Mouse (Mus musculus) heart, adult 2 months (tissue): ENCODE data around the gene D430042O09Rik.

Experiments used
- CTCF ChIP-seq: fragments of 200-600 bp; IDR thresholded peaks from 2 replicates; pipeline ENCODE4 v1.8.1; 2022; ENCODE audit warnings: antibody characterized with exemption, mild to moderate bottlenecking, moderate library complexity
- POLR2A ChIP-seq: fragments of 200-500 bp; IDR thresholded peaks from 2 replicates; pipeline ENCODE4 v1.6.1; 2011; ENCODE audit warnings: mild to moderate bottlenecking, low read depth, low read length, control low read depth; ENCODE audit not compliant: insufficient read depth

- no peak for TF ChIP-seq CTCF
- no peak for TF ChIP-seq POLR2A
These were observed 175.5 kb downstream of the D430042O09Rik start for GRCm38 (mm10) chr7:125883232-125883631.
